Mouse (Mus musculus) stomach, postnatal 0 days (tissue): ENCODE data around the gene Kat2b.

Source experiments
- CTCF ChIP-seq: IDR thresholded peaks from 2 replicates; pipeline ENCODE4 v1.5.1; 2016; ENCODE audit warnings: antibody characterized with exemption, low read depth, mild to moderate bottlenecking, moderate library complexity
- EP300 ChIP-seq: optimal IDR thresholded peaks from 2 replicates; pipeline ENCODE3; 2016; ENCODE audit warnings: antibody characterized with exemption

- TF ChIP-seq CTCF, result no peak
- no peak for TF ChIP-seq EP300
Observed at GRCm38 (mm10) chr17:53528034-53528433, 38.6 kb upstream of the Kat2b start.
